Mouse (Mus musculus) neural tube, embryonic 15.5 days (tissue): ENCODE measurements around the gene Vps52. TPM values are rescaled to one million over a fixed set of nuclear protein-coding genes. Genes with fewer than 3 reads are reported as not detected.
"Not testable (repeated sequence)": the region's sequence is repeated elsewhere in the genome, so short reads cannot be mapped to it uniquely, and the experiment has no call there.

Experiments used
- ATAC-seq: fragments of 200-750 bp; cut with Nextera tagmentation; 2 replicates; pipeline ENCODE4 v1.8.0; 2017; ENCODE audit warnings: mild to moderate bottlenecking, moderate TSS enrichment, moderate library complexity; ENCODE audit not compliant: low FRiP score
- H3K27ac ChIP-seq: fragments of 300-500 bp; sonication (generic); replicated peaks from 2 replicates; pipeline ENCODE4 v1.5.1; 2015; ENCODE audit warnings: mild to moderate bottlenecking, inconsistent platforms
- H3K27me3 ChIP-seq: fragments of 300-500 bp; sonication (generic); replicated peaks from 2 replicates; pipeline ENCODE4 v1.6.1; 2015; ENCODE audit warnings: inconsistent platforms
- H3K36me3 ChIP-seq: fragments of 300-500 bp; sonication (generic); 2 replicates; pipeline ENCODE4 v1.6.1; 2015; ENCODE audit warnings: inconsistent platforms
- H3K4me1 ChIP-seq: fragments of 300-500 bp; sonication (generic); 2 replicates; pipeline ENCODE4 v1.6.1; 2015; ENCODE audit warnings: inconsistent platforms
- H3K4me2 ChIP-seq: fragments of 300-500 bp; sonication (generic); 2 replicates; pipeline ENCODE4 v1.6.1; 2015; ENCODE audit warnings: inconsistent platforms, mild to moderate bottlenecking, moderate library complexity
- H3K4me3 ChIP-seq: fragments of 300-500 bp; sonication (generic); replicated peaks from 2 replicates; pipeline ENCODE4 v1.5.1; 2015; ENCODE audit warnings: mild to moderate bottlenecking, inconsistent platforms
- H3K9ac ChIP-seq: fragments of 300-500 bp; sonication (generic); replicated peaks from 2 replicates; pipeline ENCODE4 v1.6.1; 2015; ENCODE audit warnings: mild to moderate bottlenecking, inconsistent platforms
- H3K9me3 ChIP-seq: fragments of 300-500 bp; sonication (generic); replicated peaks from 2 replicates; pipeline ENCODE4 v1.6.1; 2016; ENCODE audit warnings: inconsistent platforms
- WGBS: fragments of 180-500 bp; shearing (Covaris S2); methylation state at CpG from one replicate; pipeline ENCODE4 v1.1.7; 2015; ENCODE audit warnings: mixed read lengths; 5-methylcytosine and 5-hydroxymethylcytosine counted together
- polyA plus RNA-seq: library from polyadenylated mRNA; unstranded; fragments of >200 nt; fragmentation: Nextera tagmentation; extraction: Ambion mirVana; gene quantifications from 2 replicates; pipeline ENCODE4 v1.2.1, GENCODE M21; 2015

The Vps52 gene
- polyA plus RNA-seq, 1 experiment from 2014 or later: 75.7 TPM

GRCm38 (mm10) chr17:33980181-33981035 is 24.8 kb downstream of the Vps52 start:
- peak overlapping the region; percentile 58; the same call in 1 of the 2 replicates for H3K4me3 ChIP-seq
- 79% methylated on average over 19 of the region's 19 CpGs for WGBS
- H3K9me3 ChIP-seq: no peaks in the 10 kb centered on the region
- H3K9ac ChIP-seq: 0 out of 2 replicates have a peak overlapping the region, but pooled peaks have one; percentile 26
- peaks cover 46% of the 10 kb centered on the region for H3K27me3 ChIP-seq
- H3K4me1 ChIP-seq: peaks cover 29% of the 10 kb centered on the region
- H3K4me2 ChIP-seq: peak overlapping the region; percentile 67
- H3K36me3 ChIP-seq: no peaks in the 10 kb centered on the region
- peak; percentile 16 for ATAC-seq
- peak overlapping the region; percentile 93 for H3K27ac ChIP-seq

- H3K4me2 ChIP-seq: peak overlapping the region; percentile 67
- peak; percentile 97 for ATAC-seq
- H3K9me3 ChIP-seq, H3K36me3 ChIP-seq: not testable (repeated sequence)
- WGBS: under 1% methylated on average over 27 of the region's 27 CpGs
- peaks cover 29% of the 10 kb centered on the region for H3K4me1 ChIP-seq
- H3K27me3 ChIP-seq: peaks cover 40% of the 10 kb centered on the region
- H3K27ac ChIP-seq: peak overlapping the region; percentile 93
- peak overlapping the region; percentile 68 for H3K9ac ChIP-seq
- H3K4me3 ChIP-seq: peak overlapping the region; percentile 58
Observed at GRCm38 (mm10) chr17:33981192-33981909, 25.7 kb downstream of the Vps52 start.

GRCm38 (mm10) chr17:33982136-33982535 is 26.5 kb downstream of the Vps52 start:
- not testable (repeated sequence) for H3K36me3 ChIP-seq, ATAC-seq, H3K9ac ChIP-seq, H3K9me3 ChIP-seq
- Histone ChIP-seq H3K27me3 (peaks cover 32% of the 10 kb centered on the region), H3K4me2 (peak overlapping the region; percentile 67), H3K4me1 (peaks cover 29% of the 10 kb centered on the region), H3K4me3 (peak overlapping the region; percentile 58), H3K27ac (peak overlapping the region; percentile 93)
- 7% methylated on average over 8 of the region's 8 CpGs for WGBS

- ATAC-seq: peak; percentile 59; the same call in 1 of the 2 replicates
- no peak overlapping the region for H3K9ac ChIP-seq
- H3K4me1 ChIP-seq: 0 out of 2 replicates have a peak, but pooled peaks cover 2% of the 10 kb centered on the region
- no peaks in the 10 kb centered on the region for H3K36me3 ChIP-seq
- 38% methylated on average over 10 of the region's 10 CpGs for WGBS
- H3K4me3 ChIP-seq: no peak overlapping the region
- H3K27ac ChIP-seq: no peak overlapping the region
- 0 out of 2 replicates have a peak, but pooled peaks cover 3% of the 10 kb centered on the region for H3K27me3 ChIP-seq
- H3K4me2 ChIP-seq: 0 out of 2 replicates have a peak overlapping the region, but pooled peaks have one; percentile 23
- no peaks in the 10 kb centered on the region for H3K9me3 ChIP-seq
Observed at GRCm38 (mm10) chr17:33991788-33992664, 36.4 kb downstream of the Vps52 start.

GRCm38 (mm10) chr17:33994959-33995358 is 39.3 kb downstream of the Vps52 start:
- no peak overlapping the region for H3K27ac ChIP-seq
- no peak overlapping the region for H3K9ac ChIP-seq
- peaks cover 11% of the 10 kb centered on the region for H3K4me1 ChIP-seq
- no peak for ATAC-seq
- no peak overlapping the region for H3K4me2 ChIP-seq
- WGBS: 91% methylated on average over 8 of the region's 8 CpGs
- no peaks in the 10 kb centered on the region for H3K9me3 ChIP-seq
- H3K27me3 ChIP-seq: peaks cover 13% of the 10 kb centered on the region
- H3K36me3 ChIP-seq: no peaks in the 10 kb centered on the region
- no peak overlapping the region for H3K4me3 ChIP-seq

- H3K27ac ChIP-seq: no peak overlapping the region
- no peak overlapping the region for H3K9ac ChIP-seq
- peaks cover 20% of the 10 kb centered on the region for H3K27me3 ChIP-seq
- peaks cover 16% of the 10 kb centered on the region for H3K4me1 ChIP-seq
- no peaks in the 10 kb centered on the region for H3K36me3 ChIP-seq
- no peak overlapping the region for H3K4me2 ChIP-seq
- WGBS: 66% methylated on average over 3 of the region's 3 CpGs
- ATAC-seq: no peak
- no peak overlapping the region for H3K4me3 ChIP-seq
- no peaks in the 10 kb centered on the region for H3K9me3 ChIP-seq
Observed at GRCm38 (mm10) chr17:33995651-33996050, 40.0 kb downstream of the Vps52 start.

GRCm38 (mm10) chr17:33997025-33997424 is 41.4 kb downstream of the Vps52 start:
- H3K27ac ChIP-seq, H3K4me3 ChIP-seq, ATAC-seq, H3K4me2 ChIP-seq, H3K9me3 ChIP-seq, H3K9ac ChIP-seq, H3K36me3 ChIP-seq: not testable (repeated sequence)
- H3K4me1 ChIP-seq: peaks cover 14% of the 10 kb centered on the region
- 83% methylated on average over 2 of the region's 2 CpGs for WGBS
- peaks cover 32% of the 10 kb centered on the region for H3K27me3 ChIP-seq

- not testable (repeated sequence) for H3K36me3 ChIP-seq, ATAC-seq, H3K27ac ChIP-seq, H3K9ac ChIP-seq, H3K9me3 ChIP-seq, H3K4me2 ChIP-seq, H3K4me3 ChIP-seq
- WGBS: 67% methylated on average over 5 of the region's 5 CpGs
- peaks cover 35% of the 10 kb centered on the region for H3K27me3 ChIP-seq
- H3K4me1 ChIP-seq: peaks cover 14% of the 10 kb centered on the region
Observed at GRCm38 (mm10) chr17:33998697-33999096, 43.1 kb downstream of the Vps52 start.

GRCm38 (mm10) chr17:33999341-34000149 is 43.9 kb downstream of the Vps52 start:
- H3K9ac ChIP-seq: peak overlapping the region; percentile 47
- peak overlapping the region; percentile 97 for H3K4me2 ChIP-seq

GRCm38 (mm10) chr17:34000150-34000537 is 44.5 kb downstream of the Vps52 start, which contains the start of gene H2-K1:
H2-K1 (minus strand) TSS chr17:34000347.
- Histone ChIP-seq H3K9me3 (no peaks in the 10 kb centered on the region), H3K27me3 (peaks cover 35% of the 10 kb centered on the region), H3K9ac (peak within 1 kb of the TSS; percentile 47), H3K4me2 (peak within 1 kb of the TSS; percentile 97), H3K36me3 (no peaks in the 10 kb centered on the region), H3K4me3 (peak within 1 kb of the TSS; percentile 53), H3K27ac (no peak within 1 kb of the TSS), H3K4me1 (peaks cover 14% of the 10 kb centered on the region)
- under 1% methylated on average over 29 of the region's 30 CpGs for WGBS
- peak; percentile 84 for ATAC-seq

More at GRCm38 (mm10) chr17:33999341-34000149, 43.9 kb downstream of the Vps52 start:
- Histone ChIP-seq H3K9me3 (no peaks in the 10 kb centered on the region), H3K27ac (no peak overlapping the region), H3K27me3 (peaks cover 35% of the 10 kb centered on the region), H3K4me3 (peak overlapping the region; percentile 53), H3K4me1 (peaks cover 14% of the 10 kb centered on the region), H3K36me3 (no peaks in the 10 kb centered on the region)
- ATAC-seq: peak; percentile 69; the same call in 1 of the 2 replicates
- 2% methylated on average over 86 of the region's 87 CpGs for WGBS
